Mouse (Mus musculus) CH12.LX (cell line): ENCODE measurements around the gene Lcor.
A peak's percentile ranks its signal among the peaks of the same experiment; 100 is the strongest.

Experiments
- CTCF ChIP-seq, 2 experiments: IDR thresholded peaks in 1 of 2; conservative IDR thresholded peaks in 1 of 2; 2 replicates each; pipeline ENCODE4 v1.5.1; 2011 to 2012; ENCODE audit warnings: low read depth in 2 of 2, low read length in 2 of 2, improper control_type of control experiment in 1 of 2, inconsistent platforms in 1 of 2, mild to moderate bottlenecking in 1 of 2, moderate library complexity in 1 of 2
- JUND ChIP-seq: conservative IDR thresholded peaks from 2 replicates; pipeline ENCODE4 v1.6.1; 2011; ENCODE audit warnings: low read depth, low read length, improper control_type of control experiment
- MAZ ChIP-seq: IDR thresholded peaks from 2 replicates; pipeline ENCODE4 v1.6.1; 2012; ENCODE audit warnings: low read depth, mild to moderate bottlenecking, inconsistent platforms, low read length, improper control_type of control experiment, moderate library complexity
- POLR2AphosphoS2 ChIP-seq: IDR thresholded peaks from 2 replicates; pipeline ENCODE4 v1.6.1; 2011; ENCODE audit warnings: low read depth, low read length, improper control_type of control experiment
- SMC3 ChIP-seq: IDR thresholded peaks from 2 replicates; pipeline ENCODE4 v1.6.1; 2011; ENCODE audit warnings: low read depth, low read length, improper control_type of control experiment
- USF1 ChIP-seq: IDR thresholded peaks from 2 replicates; pipeline ENCODE4 v1.6.1; 2014; ENCODE audit warnings: low read depth, mild to moderate bottlenecking, inconsistent platforms, low read length, improper control_type of control experiment
- ZNF384 ChIP-seq: IDR thresholded peaks from 2 replicates; pipeline ENCODE4 v1.6.1; 2012; ENCODE audit warnings: low read depth, low read length, improper control_type of control experiment, inconsistent platforms

DNA sequence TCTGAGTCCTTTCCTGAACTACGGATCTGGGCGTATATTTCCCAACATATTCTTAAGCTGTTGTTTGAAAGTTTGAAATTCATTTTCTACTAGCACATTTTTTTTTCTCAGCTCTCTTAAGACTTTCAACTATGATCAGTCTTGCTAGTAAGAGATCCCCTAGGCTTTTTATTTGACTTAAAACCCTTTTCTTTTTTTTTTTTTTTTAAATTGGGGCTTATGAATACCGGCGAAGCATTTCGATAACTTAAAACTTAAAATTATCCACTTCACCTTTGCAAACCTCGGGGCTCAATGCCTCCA, 599 bp upstream of the Lcor start:
- TF ChIP-seq ZNF384 (peak; percentile 16; the same call in 1 of the 2 replicates), SMC3 (no peak), POLR2AphosphoS2 (no peak), JUND (no peak), MAZ (no peak), USF1 (no peak), CTCF (conservative IDR thresholded peaks at IDR 0.05 in 1 of 2, IDR thresholded peaks at IDR 0.05 in 1 of 2; ENCODE audit: low read depth in 2 of 2, low read length in 2 of 2) (no peak)
